Mouse (Mus musculus) G1E (cell line): ENCODE data around the gene Twf2. TPM values are rescaled to one million over a fixed set of nuclear protein-coding genes. Genes with fewer than 3 reads are reported as not detected.

Experiments used
- ATAC-seq: 2 replicates; pipeline ENCODE4 v1.8.0; 2016; ENCODE audit warnings: mild to moderate bottlenecking; ENCODE audit not compliant: insufficient number of reproducible peaks, poor library complexity, low FRiP score, severe bottlenecking; ENCODE audit errors: extremely low read depth
- DNase-seq: peaks from one replicate; pipeline ENCODE4 v3.0.0; 2012; ENCODE audit warnings: low spot score
- H3K27me3 ChIP-seq: 2 replicates; pipeline ENCODE4 v1.6.1; 2012; ENCODE audit warnings: mild to moderate bottlenecking, low read length, inconsistent platforms; ENCODE audit not compliant: insufficient read depth
- H3K36me3 ChIP-seq: replicated peaks from 2 replicates; pipeline ENCODE3; 2012; ENCODE audit warnings: mild to moderate bottlenecking, inconsistent platforms
- H3K4me1 ChIP-seq: 2 replicates; pipeline ENCODE4 v1.6.1; 2012; ENCODE audit warnings: low read depth, low read length, inconsistent platforms, mixed read lengths; ENCODE audit not compliant: insufficient read depth
- H3K4me3 ChIP-seq: 2 replicates; pipeline ENCODE4 v1.5.1; 2012; ENCODE audit warnings: low read depth, mild to moderate bottlenecking, inconsistent platforms, low read length, moderate library complexity, mixed read lengths
- H3K9me3 ChIP-seq: replicated peaks from 2 replicates; pipeline ENCODE4 v1.6.1; 2012; ENCODE audit warnings: inconsistent platforms
- CTCF ChIP-seq: IDR thresholded peaks from 2 replicates; pipeline ENCODE4 v1.5.1; 2012; ENCODE audit warnings: low read depth, low read length, inconsistent platforms, mixed read lengths
- GATA1 ChIP-seq: IDR thresholded peaks from 2 replicates; pipeline ENCODE4 v1.6.1; 2012; ENCODE audit warnings: borderline replicate concordance, low read length, inconsistent platforms, mixed read lengths
- GATA2 ChIP-seq: IDR thresholded peaks from 2 replicates; pipeline ENCODE4 v1.6.1; 2012; ENCODE audit warnings: low read depth, low read length, inconsistent platforms, borderline replicate concordance
- POLR2AphosphoS5 ChIP-seq: IDR thresholded peaks from 2 replicates; pipeline ENCODE4 v1.6.1; 2012; ENCODE audit warnings: low read depth, low read length, inconsistent platforms; ENCODE audit not compliant: insufficient replicate concordance
- TAL1 ChIP-seq: conservative IDR thresholded peaks from 2 replicates; pipeline ENCODE4 v1.6.1; 2012; ENCODE audit warnings: low read depth, low read length, inconsistent platforms, mixed read lengths
- polyA plus RNA-seq: library from polyadenylated mRNA; stranded (reverse); fragments of >175 nt; gene quantifications from 2 replicates; pipeline ENCODE4 v1.2.3, GENCODE M21; 2012
- total RNA-seq, 2 experiments: library from RNA; stranded (forward) in 1 of 2; stranded (reverse) in 1 of 2; fragments of 200-1000 nt in 1 of 2; fragments of >200 nt in 1 of 2; fragmentation: Nextera tagmentation in 1 of 2; gene quantifications; 2 replicates each; pipeline ENCODE4 v1.2.3; 2014 to 2017

The Twf2 gene
- total and polyA plus RNA-seq, 3 experiments, result 17.5 to 38.6 (median 35.7) TPM

DNA sequence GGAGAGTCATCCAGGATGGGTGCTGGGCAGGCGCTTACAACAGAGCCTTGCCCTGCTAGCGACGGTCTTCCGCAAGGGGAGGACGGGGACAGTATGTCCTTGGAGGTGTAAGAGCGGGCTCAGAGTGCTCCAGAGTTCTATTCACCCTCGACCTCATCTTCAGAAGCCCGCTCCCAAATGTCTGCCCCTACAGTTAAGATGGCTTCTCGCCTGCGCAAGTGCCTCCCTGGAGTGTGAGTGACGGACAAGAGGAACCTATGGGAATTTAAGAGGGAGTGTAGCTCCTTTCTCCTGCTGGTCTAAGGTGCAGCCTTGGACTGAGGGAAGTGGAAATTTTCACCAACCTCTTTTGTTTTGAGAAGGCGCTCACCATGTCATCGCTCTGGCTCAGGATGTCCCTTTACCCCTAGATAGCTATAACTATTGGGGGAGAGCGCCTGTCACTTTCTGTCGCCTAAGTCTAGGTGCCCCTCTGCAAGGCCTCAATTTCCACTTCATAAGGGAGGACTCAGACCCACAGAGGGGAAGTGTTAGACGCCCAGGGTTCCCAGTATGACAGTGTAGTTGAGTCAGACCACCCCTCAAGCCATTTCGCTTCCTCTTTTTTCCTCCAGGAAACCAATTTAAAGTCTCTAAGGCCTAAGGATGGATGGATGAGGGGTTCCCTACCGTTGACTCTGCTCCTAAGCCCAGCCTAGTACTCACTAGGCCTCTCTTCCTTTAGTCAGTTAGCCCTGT lies 3.2 kb upstream of the Twf2 start, which contains the start of gene Ppm1m:
Gene Ppm1m (minus strand): TSS at position 212 of the 738 bp plus-strand sequence.
- H3K4me3 ChIP-seq, result peak within 1 kb of the TSS; percentile 78
- TF ChIP-seq GATA1 (no peak), CTCF (no peak), TAL1 (no peak), GATA2 (no peak), POLR2AphosphoS5 (no peak)
- ATAC-seq, result no peak
- peaks cover 60% of the 10 kb centered on the region for H3K4me1 ChIP-seq
- H3K27me3 ChIP-seq, result no peaks in the 10 kb centered on the region
- H3K9me3 ChIP-seq, result no peaks in the 10 kb centered on the region
- peaks cover 41% of the 10 kb centered on the region for H3K36me3 ChIP-seq
- DNase-seq, result peak; percentile 28

DNA sequence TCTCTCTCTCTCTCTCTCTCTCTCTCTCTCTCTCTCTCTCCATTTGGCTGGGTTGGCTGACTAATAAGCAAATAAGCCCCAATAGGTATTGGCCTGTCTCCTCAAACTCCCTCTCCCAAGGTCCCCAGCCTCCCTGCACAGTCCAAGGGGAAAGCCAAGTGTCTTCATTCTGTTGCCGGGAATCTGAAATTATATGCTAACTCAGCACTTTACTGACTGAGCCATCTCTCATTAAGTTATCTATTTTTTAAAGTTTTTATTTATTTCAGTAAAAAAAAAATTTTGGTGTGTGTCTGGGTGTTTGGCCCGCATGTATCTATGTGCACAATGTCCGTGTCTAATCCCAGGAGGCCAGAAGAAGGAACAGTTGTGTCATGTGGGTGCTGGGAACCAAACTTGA lies 1.0 kb upstream of the Twf2 start:
- H3K4me3 ChIP-seq, result peak overlapping the region; percentile 83; the same call in 1 of the 2 replicates
- no peak for ATAC-seq
- TF ChIP-seq GATA1 (no peak), POLR2AphosphoS5 (no peak), CTCF (no peak), GATA2 (no peak), TAL1 (no peak)
- DNase-seq, result no peak
- H3K4me1 ChIP-seq, result peaks cover 78% of the 10 kb centered on the region
- no peaks in the 10 kb centered on the region for H3K27me3 ChIP-seq
- peaks cover 39% of the 10 kb centered on the region for H3K36me3 ChIP-seq
- no peaks in the 10 kb centered on the region for H3K9me3 ChIP-seq

DNA sequence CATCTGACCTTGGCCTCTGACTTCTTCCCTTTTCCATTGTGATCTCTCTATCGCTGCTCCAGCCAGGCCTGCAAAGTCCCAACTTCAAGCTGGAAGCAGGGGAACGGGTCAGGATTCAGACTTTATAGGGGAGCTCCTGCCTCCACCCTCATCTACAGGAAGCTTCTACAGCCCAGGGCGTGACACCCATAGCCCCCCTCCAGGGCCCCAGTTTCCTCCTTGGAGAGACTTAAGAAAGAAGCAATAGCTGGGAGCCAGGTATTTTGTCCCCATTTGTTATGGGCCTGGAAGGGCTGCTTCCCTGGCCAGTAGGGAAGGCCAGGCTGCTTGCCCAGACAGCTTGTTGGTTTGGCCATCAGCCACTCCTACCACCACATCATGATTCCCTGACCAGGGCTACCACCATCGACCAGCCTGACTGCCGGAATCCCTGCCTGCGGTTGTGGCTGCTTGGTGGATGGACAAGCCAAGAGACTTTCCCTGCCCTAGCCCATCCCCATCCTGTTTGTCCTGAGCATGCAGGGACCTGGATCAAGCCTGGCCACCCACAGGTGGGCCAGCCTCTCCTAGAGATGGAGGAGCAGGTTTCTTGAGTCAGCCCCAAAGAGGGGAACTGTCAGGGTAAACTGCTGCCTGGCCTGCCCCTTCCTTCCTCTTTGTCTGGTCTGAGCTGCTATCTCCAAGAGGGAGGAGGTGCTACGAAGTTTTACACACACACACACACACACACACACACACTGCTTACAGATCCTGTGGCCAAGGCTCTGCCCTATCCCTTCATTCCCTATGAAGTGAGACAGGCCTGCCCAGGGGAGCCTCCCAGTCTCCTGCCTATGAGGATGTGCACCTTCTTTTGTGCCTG lies 1.3 kb downstream of the Twf2 start:
- Histone ChIP-seq H3K27me3 (no peaks in the 10 kb centered on the region), H3K36me3 (peaks cover 46% of the 10 kb centered on the region), H3K4me3 (peak overlapping the region; percentile 83; the same call in 1 of the 2 replicates), H3K9me3 (no peaks in the 10 kb centered on the region), H3K4me1 (peaks cover 69% of the 10 kb centered on the region)
- DNase-seq (peak; percentile 52), ATAC-seq (no peak)
- TF ChIP-seq TAL1 (no peak), CTCF (no peak), POLR2AphosphoS5 (no peak), GATA2 (no peak), GATA1 (no peak)

DNA sequence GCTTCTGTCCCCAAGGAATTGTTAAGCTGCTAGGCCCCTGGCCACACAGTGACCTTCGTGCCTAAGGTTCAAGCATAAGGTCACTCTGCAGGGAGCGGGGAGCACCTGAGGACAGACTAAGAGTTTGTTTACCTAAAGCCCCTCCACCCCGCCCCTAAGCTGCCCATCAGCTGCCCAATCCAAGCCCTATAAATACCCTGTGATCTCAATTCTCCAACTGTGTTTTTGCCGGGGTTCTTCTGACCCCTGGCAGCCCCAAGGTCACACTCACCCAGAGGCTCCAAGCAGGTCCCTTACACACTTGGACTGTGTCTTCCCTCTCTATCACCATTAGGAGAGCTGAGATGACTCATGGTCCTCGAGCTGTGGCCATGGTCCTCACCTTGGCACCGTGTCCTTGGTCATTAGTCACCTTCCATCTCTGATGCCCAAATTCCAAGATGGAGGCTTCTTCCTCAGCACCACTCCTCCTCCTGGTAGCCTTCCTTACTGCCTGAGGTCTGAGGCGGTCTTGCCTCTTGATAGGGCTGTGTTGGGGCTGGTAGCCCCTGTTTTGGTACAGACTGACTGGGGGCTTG lies 2.9 kb downstream of the Twf2 start:
- ATAC-seq (no peak), DNase-seq (no peak)
- no peak overlapping the region for H3K4me3 ChIP-seq
- TF ChIP-seq CTCF (no peak), GATA2 (no peak), POLR2AphosphoS5 (no peak), TAL1 (no peak), GATA1 (no peak)
- H3K9me3 ChIP-seq, result no peaks in the 10 kb centered on the region
- no peaks in the 10 kb centered on the region for H3K27me3 ChIP-seq
- peaks cover 58% of the 10 kb centered on the region for H3K36me3 ChIP-seq
- H3K4me1 ChIP-seq, result peaks cover 55% of the 10 kb centered on the region

DNA sequence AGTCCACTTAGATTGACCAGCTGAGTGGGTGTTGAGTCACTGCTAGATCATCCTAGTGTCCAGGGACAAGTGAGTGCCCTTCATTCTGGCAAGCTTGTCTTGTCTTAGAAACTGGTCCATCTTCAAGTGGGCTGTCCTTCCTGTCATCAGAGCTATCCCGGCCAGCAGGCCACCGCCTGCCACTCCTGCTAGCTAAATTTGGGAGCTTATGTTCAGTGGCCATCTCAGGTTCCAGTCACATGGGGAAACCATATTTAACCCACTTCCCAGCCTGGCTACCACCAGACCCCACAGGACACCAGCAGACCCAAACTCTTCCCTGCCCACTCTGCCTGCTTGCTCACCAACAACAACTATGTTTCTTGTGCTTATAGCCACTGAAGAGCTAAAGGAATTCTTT lies 3.6 kb downstream of the Twf2 start:
- Histone ChIP-seq H3K4me1 (peaks cover 54% of the 10 kb centered on the region), H3K9me3 (no peaks in the 10 kb centered on the region), H3K4me3 (no peak overlapping the region), H3K27me3 (no peaks in the 10 kb centered on the region), H3K36me3 (peaks cover 65% of the 10 kb centered on the region)
- DNase-seq (no peak), ATAC-seq (no peak)
- no peak for TF ChIP-seq GATA1
- no peak for TF ChIP-seq GATA2
- no peak for TF ChIP-seq CTCF
- no peak for TF ChIP-seq POLR2AphosphoS5
- no peak for TF ChIP-seq TAL1

DNA sequence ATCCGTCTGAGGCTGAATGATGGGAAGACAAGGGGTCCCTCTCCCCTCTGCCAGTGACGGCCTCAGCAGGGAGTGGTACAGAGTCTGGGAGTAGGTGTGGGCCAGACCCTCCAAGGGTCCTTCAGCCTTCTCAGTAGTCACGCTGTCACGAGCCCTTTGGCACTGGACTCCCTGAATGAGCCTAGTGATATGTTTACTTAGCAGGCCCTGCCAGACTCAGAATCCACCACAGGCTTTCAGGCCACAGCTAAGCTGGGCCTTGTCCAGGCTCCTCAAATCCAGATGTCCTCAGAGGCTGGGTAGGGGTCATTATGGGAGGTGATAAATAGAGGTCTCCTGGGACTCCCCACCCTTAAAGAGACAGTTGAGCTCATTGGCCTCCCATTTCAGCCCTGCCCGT lies 5.3 kb downstream of the Twf2 start:
- peaks cover 51% of the 10 kb centered on the region for H3K4me1 ChIP-seq
- DNase-seq (no peak), ATAC-seq (no peak)
- no peak for TF ChIP-seq POLR2AphosphoS5
- TF ChIP-seq GATA2, result no peak
- no peak for TF ChIP-seq GATA1
- TF ChIP-seq TAL1, result no peak
- TF ChIP-seq CTCF, result no peak
- peaks cover 82% of the 10 kb centered on the region for H3K36me3 ChIP-seq
- no peaks in the 10 kb centered on the region for H3K9me3 ChIP-seq
- H3K4me3 ChIP-seq, result no peak overlapping the region
- no peaks in the 10 kb centered on the region for H3K27me3 ChIP-seq
